Mouse (Mus musculus) B cell, adult 67 days (primary cell): ENCODE results near the gene Crygs. TPM values are rescaled to one million over a fixed set of nuclear protein-coding genes. Genes with fewer than 3 reads are reported as not detected.

Experiments used
- total RNA-seq, 2 experiments: library from RNA; stranded (reverse); gene quantifications; 4 replicates each; pipeline ENCODE4 v1.2.4; 2023

Crygs gene
- 1 to 10 TPM in 1 of 2 experiments, not detected in 1; 1.1 TPM for total RNA-seq

GRCm38 (mm10) chr16:22811477-22811876, at the start of gene Crygs:
Gene Crygs, minus strand, starts transcription at chr16:22811577.

GRCm38 (mm10) chr16:22857431-22858113, 46.2 kb upstream of the Crygs start, which contains the start of the genes Tbccd1 and Dnajb11:
Gene Tbccd1, minus strand, starts transcription at chr16:22857669.
Gene Dnajb11, plus strand, starts transcription at chr16:22857845.

Other genes with a start within 250 kb of the Crygs start
- under 1 TPM; 0.53 to 0.67 TPM for gene Dgkg, start 154.4 kb downstream of the Crygs start, total RNA-seq
- gene Tbccd1, start 46.1 kb upstream of the Crygs start, total RNA-seq, result 10 to 100 TPM; 27.8 to 29.4 TPM
- gene Dnajb11, start 46.3 kb upstream of the Crygs start, total RNA-seq, result 10 to 100 TPM; 75.8 to 80.2 TPM
- not detected for gene Ahsg, start 79.7 kb upstream of the Crygs start, total RNA-seq
- not detected for gene Fetub, start 106.8 kb upstream of the Crygs start, total RNA-seq
- not detected for gene Hrg, start 139.5 kb upstream of the Crygs start, total RNA-seq
- not detected for gene Kng2, start 217.9 kb upstream of the Crygs start, total RNA-seq
- not detected for gene Kng1, start 246.3 kb upstream of the Crygs start, total RNA-seq